Mouse (Mus musculus): ENCODE results near the gene Fam19a3.

GRCm38 (mm10) chr3:104770035-104770434 is 11.6 kb downstream of the Fam19a3 start:
- TF ChIP-seq CTCF (IDR thresholded peaks at IDR 0.05; ENCODE audit: low read depth, low read length) (peak; percentile 82), POLR2A (IDR thresholded peaks at IDR 0.05; ENCODE audit: insufficient read depth, low read length) (no peak), EP300 (IDR thresholded peaks at IDR 0.05; ENCODE audit: insufficient read depth, low read depth, low read length) (0 out of 2 replicates have a peak, but pooled peaks have one; percentile 38)

Data from ES-Bruce4 (cell line).